Mouse (Mus musculus): ENCODE measurements at regions not wholly inside any gene's neighbourhood (a gene's known extent, or its start where the extent isn't known, plus 50 kb on each side); places are given as distances from the start of the nearest gene placed in this dataset.

DNA sequence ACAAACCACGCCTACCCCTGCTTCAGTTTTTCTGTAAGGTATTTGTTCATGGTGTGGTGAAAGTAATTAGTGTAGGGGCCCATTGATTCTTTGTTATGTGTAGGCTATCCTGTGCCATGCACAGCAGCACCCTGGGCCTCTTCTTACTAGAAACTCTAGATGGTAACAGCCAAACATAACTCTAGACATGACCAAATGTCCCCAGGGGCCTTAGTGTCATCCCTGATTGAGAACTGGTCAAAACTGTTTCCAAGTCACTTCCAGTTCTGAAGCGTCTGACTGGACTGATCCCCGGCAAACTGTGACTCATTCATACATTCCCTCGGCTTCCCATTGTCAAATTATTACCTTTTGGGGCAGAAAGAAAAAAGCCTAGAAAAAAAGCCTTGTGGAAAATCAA lies 174.7 kb downstream of the Clic5 start:
- H3K4me1 ChIP-seq (ENCODE audit: control insufficient read depth, insufficient read depth, low read length), result no peaks in the 10 kb centered on the region
- WGBS, result 91% methylated on average over 4 of the region's 4 CpGs
- H3K4me3 ChIP-seq (replicated peaks; ENCODE audit: insufficient read depth, low read depth, low read length), result no peak overlapping the region
- H3K27me3 ChIP-seq (ENCODE audit: control insufficient read depth, insufficient read depth, low read length), result no peaks in the 10 kb centered on the region
- no peak for DNase-seq
- H3K27ac ChIP-seq (ENCODE audit: insufficient read depth, low read length), result no peak overlapping the region
- TF ChIP-seq CTCF (IDR thresholded peaks at IDR 0.05; ENCODE audit: borderline replicate concordance, insufficient read depth, low read depth, low read length) (no peak), POLR2A (IDR thresholded peaks at IDR 0.05; ENCODE audit: borderline replicate concordance, insufficient read depth, low read length) (no peak)

- no peak overlapping the region for H3K27ac ChIP-seq (ENCODE audit: insufficient read depth, low read length)
- no peaks in the 10 kb centered on the region for H3K27me3 ChIP-seq (ENCODE audit: control insufficient read depth, insufficient read depth, low read length)
- H3K4me3 ChIP-seq (replicated peaks; ENCODE audit: insufficient read depth, low read depth, low read length), result no peak overlapping the region
- no peak for TF ChIP-seq CTCF (IDR thresholded peaks at IDR 0.05; ENCODE audit: borderline replicate concordance, insufficient read depth, low read depth, low read length)
- TF ChIP-seq POLR2A (IDR thresholded peaks at IDR 0.05; ENCODE audit: borderline replicate concordance, insufficient read depth, low read length), result no peak
- 95% methylated on average over 6 of the region's 6 CpGs for WGBS
- no peaks in the 10 kb centered on the region for H3K4me1 ChIP-seq (ENCODE audit: control insufficient read depth, insufficient read depth, low read length)
- no peak for DNase-seq
Measured at GRCm38 (mm10) chr17:44364494-44364893, 176.1 kb downstream of the Clic5 start.

DNA sequence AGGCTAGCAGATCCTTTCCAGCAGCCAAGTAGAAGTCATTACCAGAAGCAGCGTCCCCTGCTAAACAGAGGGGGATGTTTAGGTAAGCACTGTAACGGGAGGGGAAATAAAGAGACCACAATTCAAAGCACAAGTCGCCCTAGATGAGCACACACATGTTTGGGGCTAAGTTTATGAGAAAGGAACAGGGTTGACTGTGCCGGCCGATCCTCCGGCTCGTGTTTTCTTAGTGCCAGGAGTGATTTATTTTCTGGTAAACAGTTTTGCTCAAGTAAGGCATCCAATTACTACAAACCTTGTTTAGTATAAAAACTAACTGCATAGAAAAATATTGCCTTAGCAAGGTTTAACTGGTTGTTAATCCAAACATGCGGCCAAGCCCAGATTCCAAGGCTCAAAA lies 178.1 kb downstream of the Clic5 start:
- Histone ChIP-seq H3K27ac (ENCODE audit: insufficient read depth, low read length) (no peak overlapping the region), H3K4me1 (ENCODE audit: control insufficient read depth, insufficient read depth, low read length) (no peaks in the 10 kb centered on the region), H3K27me3 (ENCODE audit: control insufficient read depth, insufficient read depth, low read length) (no peaks in the 10 kb centered on the region), H3K4me3 (replicated peaks; ENCODE audit: insufficient read depth, low read depth, low read length) (no peak overlapping the region)
- WGBS, result 93% methylated on average over 8 of the region's 8 CpGs
- no peak for DNase-seq
- no peak for TF ChIP-seq CTCF (IDR thresholded peaks at IDR 0.05; ENCODE audit: borderline replicate concordance, insufficient read depth, low read depth, low read length)
- TF ChIP-seq POLR2A (IDR thresholded peaks at IDR 0.05; ENCODE audit: borderline replicate concordance, insufficient read depth, low read length), result no peak

GRCm38 (mm10) chr17:44367561-44367960 lies 179.2 kb downstream of the Clic5 start:
- 2% methylated on average over 5 of the region's 5 CpGs for WGBS
- peak in 1 of 2 experiments; percentile 29 for DNase-seq
- Histone ChIP-seq H3K4me1 (ENCODE audit: control insufficient read depth, insufficient read depth, low read length) (no peaks in the 10 kb centered on the region), H3K27ac (ENCODE audit: insufficient read depth, low read length) (no peak overlapping the region), H3K27me3 (ENCODE audit: control insufficient read depth, insufficient read depth, low read length) (no peaks in the 10 kb centered on the region), H3K4me3 (replicated peaks; ENCODE audit: insufficient read depth, low read depth, low read length) (no peak overlapping the region)
- TF ChIP-seq POLR2A (IDR thresholded peaks at IDR 0.05; ENCODE audit: borderline replicate concordance, insufficient read depth, low read length) (no peak), CTCF (IDR thresholded peaks at IDR 0.05; ENCODE audit: borderline replicate concordance, insufficient read depth, low read depth, low read length) (no peak)

- no peak for DNase-seq
- Histone ChIP-seq H3K27ac (ENCODE audit: insufficient read depth, low read length) (no peak overlapping the region), H3K27me3 (ENCODE audit: control insufficient read depth, insufficient read depth, low read length) (no peaks in the 10 kb centered on the region), H3K4me1 (ENCODE audit: control insufficient read depth, insufficient read depth, low read length) (no peaks in the 10 kb centered on the region), H3K4me3 (replicated peaks; ENCODE audit: insufficient read depth, low read depth, low read length) (no peak overlapping the region)
- WGBS, result 91% methylated on average over 3 of the region's 3 CpGs
- TF ChIP-seq POLR2A (IDR thresholded peaks at IDR 0.05; ENCODE audit: borderline replicate concordance, insufficient read depth, low read length) (no peak), CTCF (IDR thresholded peaks at IDR 0.05; ENCODE audit: borderline replicate concordance, insufficient read depth, low read depth, low read length) (no peak)
Measured at GRCm38 (mm10) chr17:44370966-44371465, 182.6 kb downstream of the Clic5 start.

- H3K4me1 ChIP-seq (ENCODE audit: control insufficient read depth, insufficient read depth, low read length), result no peaks in the 10 kb centered on the region
- H3K27ac ChIP-seq (ENCODE audit: insufficient read depth, low read length), result no peak overlapping the region
- 35% methylated on average over 3 of the region's 3 CpGs for WGBS
- no peaks in the 10 kb centered on the region for H3K27me3 ChIP-seq (ENCODE audit: control insufficient read depth, insufficient read depth, low read length)
- H3K4me3 ChIP-seq (replicated peaks; ENCODE audit: insufficient read depth, low read depth, low read length), result no peak overlapping the region
- no peak for TF ChIP-seq CTCF (IDR thresholded peaks at IDR 0.05; ENCODE audit: borderline replicate concordance, insufficient read depth, low read depth, low read length)
- TF ChIP-seq POLR2A (IDR thresholded peaks at IDR 0.05; ENCODE audit: borderline replicate concordance, insufficient read depth, low read length), result no peak
- no peak for DNase-seq
Measured at GRCm38 (mm10) chr17:44371620-44372019, 183.2 kb downstream of the Clic5 start.

GRCm38 (mm10) chr17:44373744-44374456 lies 185.5 kb downstream of the Clic5 start:
- Histone ChIP-seq H3K27ac (ENCODE audit: insufficient read depth, low read length) (no peak overlapping the region), H3K4me1 (ENCODE audit: control insufficient read depth, insufficient read depth, low read length) (no peaks in the 10 kb centered on the region), H3K27me3 (ENCODE audit: control insufficient read depth, insufficient read depth, low read length) (no peaks in the 10 kb centered on the region), H3K4me3 (replicated peaks; ENCODE audit: insufficient read depth, low read depth, low read length) (no peak overlapping the region)
- TF ChIP-seq POLR2A (IDR thresholded peaks at IDR 0.05; ENCODE audit: borderline replicate concordance, insufficient read depth, low read length) (no peak), CTCF (IDR thresholded peaks at IDR 0.05; ENCODE audit: borderline replicate concordance, insufficient read depth, low read depth, low read length) (no peak)
- 31% methylated on average over 8 of the region's 8 CpGs for WGBS
- DNase-seq, result no peak

DNA sequence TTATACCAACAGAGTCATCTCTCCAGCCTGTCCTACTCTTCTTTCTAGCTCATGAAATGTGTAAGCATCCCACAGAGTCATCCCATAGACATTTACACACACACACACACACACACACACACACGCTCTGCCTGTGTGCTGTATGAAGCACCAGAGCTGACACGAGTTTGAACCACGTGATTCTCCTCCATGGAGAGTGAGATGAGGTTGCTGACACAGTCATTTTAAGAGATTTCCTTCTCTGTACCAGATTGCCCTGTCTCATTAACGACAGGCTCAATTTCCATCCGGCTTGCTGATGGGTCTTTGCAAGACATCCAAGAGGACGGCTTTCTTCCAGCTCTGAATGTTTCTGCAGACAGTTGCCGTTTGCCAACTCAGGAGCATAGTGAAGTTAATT lies 190.0 kb downstream of the Clic5 start:
- TF ChIP-seq POLR2A (IDR thresholded peaks at IDR 0.05; ENCODE audit: borderline replicate concordance, insufficient read depth, low read length) (no peak), CTCF (IDR thresholded peaks at IDR 0.05; ENCODE audit: borderline replicate concordance, insufficient read depth, low read depth, low read length) (no peak)
- no peaks in the 10 kb centered on the region for H3K4me1 ChIP-seq (ENCODE audit: control insufficient read depth, insufficient read depth, low read length)
- H3K4me3 ChIP-seq (replicated peaks; ENCODE audit: insufficient read depth, low read depth, low read length), result no peak overlapping the region
- WGBS, result 31% methylated on average over 7 of the region's 7 CpGs
- no peak overlapping the region for H3K27ac ChIP-seq (ENCODE audit: insufficient read depth, low read length)
- H3K27me3 ChIP-seq (ENCODE audit: control insufficient read depth, insufficient read depth, low read length), result no peaks in the 10 kb centered on the region
- no peak for DNase-seq
